Mouse (Mus musculus) hindbrain, embryonic 12.5 days (tissue): Measurements from ENCODE around the gene Cyp17a1. TPM values are rescaled to one million over a fixed set of nuclear protein-coding genes. Genes with fewer than 3 reads are reported as not detected.
A peak's percentile ranks its signal among the peaks of the same experiment; 100 is the strongest.

Experiments used
- ATAC-seq: fragments of 200-750 bp; cut with Nextera tagmentation; 2 replicates; pipeline ENCODE4 v1.8.0; 2017; ENCODE audit warnings: moderate TSS enrichment; ENCODE audit not compliant: low FRiP score
- H3K27ac ChIP-seq: fragments of 300-500 bp; sonication (generic); 2 replicates; pipeline ENCODE4 v1.5.1; 2016; ENCODE audit warnings: mild to moderate bottlenecking
- H3K27me3 ChIP-seq: fragments of 300-500 bp; sonication (generic); 2 replicates; pipeline ENCODE4 v1.6.1; 2016; ENCODE audit warnings: mild to moderate bottlenecking
- H3K36me3 ChIP-seq: fragments of 300-500 bp; sonication (generic); 2 replicates; pipeline ENCODE4 v1.6.1; 2016; ENCODE audit warnings: mild to moderate bottlenecking
- H3K4me1 ChIP-seq: fragments of 300-500 bp; sonication (generic); 2 replicates; pipeline ENCODE4 v1.6.1; 2016
- H3K4me2 ChIP-seq: fragments of 300-500 bp; sonication (generic); replicated peaks from 2 replicates; pipeline ENCODE4 v1.6.1; 2016; ENCODE audit warnings: mild to moderate bottlenecking
- H3K4me3 ChIP-seq: fragments of 300-500 bp; sonication (generic); 2 replicates; pipeline ENCODE4 v1.5.1; 2016; ENCODE audit warnings: mild to moderate bottlenecking
- H3K9ac ChIP-seq: fragments of 300-500 bp; sonication (generic); 2 replicates; pipeline ENCODE4 v1.6.1; 2016; ENCODE audit warnings: mild to moderate bottlenecking, moderate library complexity
- H3K9me3 ChIP-seq: fragments of 300-500 bp; sonication (generic); replicated peaks from 2 replicates; pipeline ENCODE4 v1.6.1; 2016; ENCODE audit warnings: mild to moderate bottlenecking
- WGBS: fragments of 180-500 bp; shearing (Covaris S2); methylation state at CpG from one replicate; pipeline ENCODE4 v1.1.7; 2016; 5-methylcytosine and 5-hydroxymethylcytosine counted together
- polyA plus RNA-seq: library from polyadenylated mRNA; unstranded; fragments of >200 nt; fragmentation: Nextera tagmentation; extraction: Ambion mirVana; gene quantifications from 2 replicates; pipeline ENCODE4 v1.2.1, GENCODE M21; 2016

Gene Cyp17a1
- polyA plus RNA-seq, 1 experiment from 2014 or later = not detected

DNA sequence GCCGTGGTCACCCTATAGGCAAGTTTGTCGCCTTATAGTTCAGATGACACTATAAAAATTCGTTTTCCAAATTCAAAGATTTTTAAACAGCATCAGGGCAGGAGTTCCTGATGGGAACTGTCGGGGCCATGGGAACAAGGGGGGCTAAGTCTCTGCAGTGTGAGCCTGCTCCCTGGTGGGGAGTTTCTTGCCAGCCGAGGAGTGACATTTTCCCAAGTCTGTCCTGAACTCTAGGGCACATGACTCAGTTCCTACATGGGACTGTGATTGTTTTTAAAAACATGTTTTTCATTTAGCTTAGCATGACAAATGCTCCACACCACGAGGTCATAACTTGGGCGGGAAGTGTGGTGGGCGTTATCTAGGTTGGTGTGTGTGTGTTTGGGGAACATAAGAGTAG, 25.1 kb downstream of the Cyp17a1 start:
- no peak overlapping the region for H3K9ac ChIP-seq
- H3K4me1 ChIP-seq = peaks cover 40% of the 10 kb centered on the region
- no peak overlapping the region for H3K27ac ChIP-seq
- no peak overlapping the region for H3K4me2 ChIP-seq
- no peak overlapping the region for H3K4me3 ChIP-seq
- ATAC-seq = no peak
- peaks cover 27% of the 10 kb centered on the region for H3K36me3 ChIP-seq
- H3K9me3 ChIP-seq = no peaks in the 10 kb centered on the region
- 84% methylated on average over 8 of the region's 8 CpGs for WGBS
- H3K27me3 ChIP-seq = no peaks in the 10 kb centered on the region

DNA sequence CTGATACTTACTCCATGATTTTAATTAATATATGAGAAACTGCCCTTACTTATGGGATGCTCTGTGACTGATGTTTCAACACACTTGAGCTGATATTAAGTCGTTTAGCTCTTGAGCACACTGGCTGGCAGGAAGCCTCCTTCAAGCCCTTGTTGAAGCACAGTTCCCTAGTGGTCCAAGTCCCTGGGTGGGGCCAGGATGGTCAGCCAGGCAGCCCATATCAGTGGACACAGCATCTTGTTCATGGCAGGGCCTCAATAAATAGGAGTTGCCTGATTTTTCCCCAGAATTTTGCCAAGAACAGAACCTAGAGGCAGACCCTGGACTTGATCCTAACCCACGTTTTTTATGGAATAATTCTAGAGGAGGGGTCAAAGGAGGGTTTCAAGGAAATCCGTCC, 25.7 kb downstream of the Cyp17a1 start:
- Histone ChIP-seq H3K9ac (no peak overlapping the region), H3K27ac (no peak overlapping the region), H3K4me2 (no peak overlapping the region), H3K9me3 (no peaks in the 10 kb centered on the region), H3K27me3 (no peaks in the 10 kb centered on the region), H3K36me3 (peaks cover 23% of the 10 kb centered on the region), H3K4me3 (no peak overlapping the region), H3K4me1 (peaks cover 46% of the 10 kb centered on the region)
- no peak for ATAC-seq
- 80% methylated on average over 3 of the region's 3 CpGs for WGBS

DNA sequence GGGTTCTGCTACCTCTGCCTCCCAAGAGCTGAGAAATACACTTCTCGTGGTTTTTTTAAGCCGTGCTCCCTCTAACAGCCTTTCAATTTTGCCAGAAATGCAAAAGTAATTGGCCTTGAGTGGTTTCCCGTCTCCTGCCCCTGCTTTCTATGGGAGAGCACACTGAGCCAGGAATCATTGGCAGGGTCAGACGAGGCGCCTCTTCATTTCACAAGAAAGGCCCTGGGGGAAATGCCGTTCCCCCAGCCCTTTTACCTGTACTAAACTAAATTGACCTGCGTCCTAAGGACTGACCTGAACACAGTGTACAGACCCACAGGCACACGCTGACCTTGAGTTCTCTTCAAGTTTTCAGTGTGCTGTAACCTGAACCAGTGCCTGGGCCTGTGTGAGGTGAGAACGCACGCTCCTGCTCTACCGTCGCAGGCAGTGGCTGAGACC, 26.9 kb downstream of the Cyp17a1 start:
- WGBS = 74% methylated on average over 12 of the region's 12 CpGs
- H3K9ac ChIP-seq = no peak overlapping the region
- H3K4me2 ChIP-seq = no peak overlapping the region
- H3K27me3 ChIP-seq = no peaks in the 10 kb centered on the region
- peak overlapping the region; percentile 71 for H3K27ac ChIP-seq
- no peak overlapping the region for H3K4me3 ChIP-seq
- H3K36me3 ChIP-seq = peaks cover 16% of the 10 kb centered on the region; the same call in 1 of the 2 replicates
- no peaks in the 10 kb centered on the region for H3K9me3 ChIP-seq
- no peak for ATAC-seq
- peaks cover 58% of the 10 kb centered on the region for H3K4me1 ChIP-seq

DNA sequence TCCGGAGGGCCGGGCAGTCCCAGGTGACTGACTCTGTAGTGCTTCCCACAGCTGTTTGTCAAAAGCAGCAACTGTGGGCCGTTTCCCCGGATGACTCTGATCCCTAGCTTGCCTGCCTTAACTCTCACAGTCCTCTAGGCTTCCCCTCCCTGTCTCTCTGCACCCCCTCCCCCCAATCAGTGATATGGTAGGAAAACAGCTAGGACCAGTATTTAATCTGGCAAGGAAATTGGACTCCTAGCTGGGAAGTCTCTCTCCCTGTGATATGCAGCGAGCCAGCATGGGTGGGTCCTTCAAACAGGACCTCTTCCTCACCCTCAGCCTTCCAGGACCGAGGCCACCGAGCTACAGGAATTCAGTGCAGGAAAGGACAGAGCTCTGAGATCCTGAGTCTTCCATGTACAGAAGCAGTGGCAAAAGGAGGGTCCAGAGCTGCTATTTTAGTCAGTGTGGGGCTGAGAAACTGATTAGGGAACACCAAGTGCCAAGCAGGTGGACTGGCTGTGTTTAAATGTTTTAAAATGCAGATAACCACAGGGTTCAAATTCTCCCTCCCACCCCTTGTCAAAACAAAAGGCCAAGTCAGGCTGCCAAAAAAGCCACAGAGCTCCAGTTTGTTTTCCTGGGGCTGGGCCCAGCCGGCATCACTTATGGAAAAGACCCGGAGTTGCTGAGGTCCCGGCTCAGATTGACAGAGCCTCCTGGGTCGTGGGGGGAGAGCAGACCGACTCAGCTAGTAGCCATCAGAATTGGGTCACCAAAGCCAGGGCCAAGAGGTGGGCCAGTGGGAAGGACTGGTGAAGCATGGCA, 28.0 kb downstream of the Cyp17a1 start:
- 0 out of 2 replicates have a peak, but pooled peaks have one; percentile 8 for ATAC-seq
- no peak overlapping the region for H3K4me3 ChIP-seq
- no peak overlapping the region for H3K4me2 ChIP-seq
- H3K4me1 ChIP-seq = peaks cover 64% of the 10 kb centered on the region
- 29% methylated on average over 12 of the region's 12 CpGs for WGBS
- H3K36me3 ChIP-seq = peaks cover 16% of the 10 kb centered on the region; the same call in 1 of the 2 replicates
- H3K27me3 ChIP-seq = no peaks in the 10 kb centered on the region
- H3K9ac ChIP-seq = peak overlapping the region; percentile 23; the same call in 1 of the 2 replicates
- H3K27ac ChIP-seq = peak overlapping the region; percentile 71
- no peaks in the 10 kb centered on the region for H3K9me3 ChIP-seq

DNA sequence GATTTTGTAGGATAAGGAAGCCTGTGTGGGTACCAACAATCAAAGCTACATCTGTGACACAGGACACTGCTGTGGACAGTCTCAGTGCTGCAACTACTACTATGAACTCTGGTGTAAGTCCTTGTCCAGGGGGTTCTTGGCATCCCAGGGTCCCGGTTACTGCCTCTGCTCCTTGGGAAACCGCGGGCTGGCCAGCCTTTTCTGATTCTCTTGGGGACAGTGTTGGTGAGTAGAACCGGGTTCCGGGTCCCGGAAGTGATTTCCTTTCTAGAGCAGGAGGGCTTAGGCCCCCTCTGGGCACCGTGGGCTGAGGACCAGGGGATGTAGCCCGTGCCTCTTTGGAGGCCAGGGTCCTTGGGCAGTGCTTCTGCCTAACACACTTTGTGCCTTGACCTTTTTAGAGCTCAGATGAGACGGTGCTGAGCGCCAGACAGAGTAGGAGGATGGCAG, 28.6 kb downstream of the Cyp17a1 start:
- Histone ChIP-seq H3K4me1 (peaks cover 64% of the 10 kb centered on the region), H3K27me3 (no peaks in the 10 kb centered on the region), H3K9me3 (no peaks in the 10 kb centered on the region), H3K9ac (peak overlapping the region; percentile 23; the same call in 1 of the 2 replicates), H3K36me3 (peaks cover 16% of the 10 kb centered on the region; the same call in 1 of the 2 replicates), H3K4me2 (no peak overlapping the region), H3K4me3 (no peak overlapping the region), H3K27ac (peak overlapping the region; percentile 71)
- peak; percentile 35; the same call in 1 of the 2 replicates for ATAC-seq
- 76% methylated on average over 10 of the region's 10 CpGs for WGBS

DNA sequence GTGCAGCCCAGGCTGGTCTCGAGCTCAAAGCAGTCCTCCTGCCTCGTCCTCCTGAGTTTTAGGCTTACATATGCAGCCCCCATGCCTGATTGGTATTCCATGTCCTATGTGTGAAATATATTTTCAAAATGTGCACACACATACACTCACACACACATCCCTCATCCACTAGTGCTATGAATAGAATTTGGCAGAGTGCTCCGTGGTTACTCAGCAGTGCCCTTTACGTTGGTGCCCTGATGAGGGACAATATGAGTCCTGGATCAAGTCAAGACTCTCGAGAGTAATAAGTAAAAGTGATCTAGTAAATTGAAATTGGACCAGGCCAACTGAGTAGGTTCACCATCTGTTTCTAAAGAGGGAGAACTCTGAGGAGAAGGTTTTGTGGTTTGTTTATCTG, 29.7 kb downstream of the Cyp17a1 start:
- no peak for ATAC-seq
- WGBS = 81% methylated on average over 5 of the region's 5 CpGs
- no peaks in the 10 kb centered on the region for H3K9me3 ChIP-seq
- 0 out of 2 replicates have a peak, but pooled peaks cover 8% of the 10 kb centered on the region for H3K36me3 ChIP-seq
- no peak overlapping the region for H3K9ac ChIP-seq
- H3K4me2 ChIP-seq = no peak overlapping the region
- no peak overlapping the region for H3K4me3 ChIP-seq
- no peaks in the 10 kb centered on the region for H3K27me3 ChIP-seq
- no peak overlapping the region for H3K27ac ChIP-seq
- peaks cover 64% of the 10 kb centered on the region for H3K4me1 ChIP-seq

DNA sequence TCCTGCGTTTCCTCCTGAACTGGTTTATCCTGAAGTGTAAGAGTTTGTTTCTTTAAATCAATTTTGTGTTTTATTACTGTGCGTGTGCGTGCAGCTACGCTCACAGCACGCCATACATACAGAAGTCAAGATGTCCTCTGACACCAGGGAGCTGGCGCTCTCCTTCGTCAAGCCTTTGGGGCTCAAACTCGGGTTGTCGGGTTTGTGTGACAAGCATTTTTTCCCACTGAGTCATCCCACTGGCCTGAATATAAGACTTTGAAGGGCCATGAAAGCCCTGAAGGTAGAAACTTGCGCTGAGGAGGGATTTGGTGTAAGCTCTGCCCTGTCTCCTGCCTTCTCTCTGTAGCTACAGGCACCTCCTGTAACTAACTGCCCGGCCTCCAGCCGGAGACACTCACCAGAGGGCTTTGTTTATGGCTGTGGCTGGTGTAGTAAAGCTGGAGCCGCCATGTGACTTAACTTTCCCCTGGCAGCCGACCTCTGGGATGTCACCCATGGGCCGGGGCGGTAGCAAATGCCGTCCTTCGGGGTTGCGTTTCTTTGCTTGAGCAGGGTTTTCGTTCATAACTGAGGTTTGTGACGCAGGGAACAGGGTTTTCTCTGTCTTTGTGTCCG, 30.7 kb downstream of the Cyp17a1 start:
- Histone ChIP-seq H3K4me1 (peaks cover 67% of the 10 kb centered on the region), H3K36me3 (0 out of 2 replicates have a peak, but pooled peaks cover 6% of the 10 kb centered on the region), H3K9ac (no peak overlapping the region), H3K27me3 (no peaks in the 10 kb centered on the region), H3K4me2 (no peak overlapping the region), H3K4me3 (no peak overlapping the region), H3K9me3 (no peaks in the 10 kb centered on the region), H3K27ac (peak overlapping the region; percentile 66)
- WGBS = 70% methylated on average over 22 of the region's 22 CpGs
- no peak for ATAC-seq

DNA sequence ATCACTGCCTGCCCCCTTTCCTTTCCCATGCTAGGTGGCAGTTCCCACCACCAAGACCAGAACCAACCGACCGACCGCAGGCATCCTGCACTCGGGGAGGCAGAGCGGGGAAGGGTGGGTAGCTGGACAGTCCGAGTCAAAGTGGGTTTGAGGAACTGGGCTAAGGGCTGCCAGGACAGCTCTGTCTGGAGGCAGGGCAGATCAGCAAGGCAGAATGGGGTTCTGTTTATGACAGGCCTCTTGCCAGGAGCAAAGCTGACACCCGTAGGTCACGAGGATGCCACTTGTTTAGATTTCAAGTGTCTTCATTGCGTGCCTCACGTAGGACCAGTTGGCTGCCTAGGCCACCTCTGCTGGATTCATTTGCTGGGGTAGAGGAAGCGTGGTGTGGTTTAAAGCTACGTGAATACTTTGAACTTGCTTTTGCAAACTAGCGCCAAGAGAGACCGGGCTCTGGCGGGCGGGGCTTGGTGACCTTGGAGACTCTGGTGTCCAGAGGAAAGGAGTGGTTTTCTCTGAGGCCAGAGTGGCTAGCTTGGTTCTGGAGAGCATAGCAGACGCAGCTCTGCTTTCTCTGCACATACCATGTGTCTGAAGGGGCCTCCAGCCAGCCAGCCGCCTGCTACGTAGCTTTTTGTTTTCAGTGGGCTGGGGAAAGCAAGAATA, 31.4 kb downstream of the Cyp17a1 start:
- 0 out of 2 replicates have a peak, but pooled peaks cover 6% of the 10 kb centered on the region for H3K36me3 ChIP-seq
- no peaks in the 10 kb centered on the region for H3K27me3 ChIP-seq
- 0 out of 2 replicates have a peak overlapping the region, but pooled peaks have one; percentile 10 for H3K9ac ChIP-seq
- H3K27ac ChIP-seq = peak overlapping the region; percentile 66
- H3K4me2 ChIP-seq = no peak overlapping the region
- H3K4me3 ChIP-seq = no peak overlapping the region
- H3K4me1 ChIP-seq = peaks cover 63% of the 10 kb centered on the region
- no peaks in the 10 kb centered on the region for H3K9me3 ChIP-seq
- 67% methylated on average over 19 of the region's 19 CpGs for WGBS
- ATAC-seq = no peak

DNA sequence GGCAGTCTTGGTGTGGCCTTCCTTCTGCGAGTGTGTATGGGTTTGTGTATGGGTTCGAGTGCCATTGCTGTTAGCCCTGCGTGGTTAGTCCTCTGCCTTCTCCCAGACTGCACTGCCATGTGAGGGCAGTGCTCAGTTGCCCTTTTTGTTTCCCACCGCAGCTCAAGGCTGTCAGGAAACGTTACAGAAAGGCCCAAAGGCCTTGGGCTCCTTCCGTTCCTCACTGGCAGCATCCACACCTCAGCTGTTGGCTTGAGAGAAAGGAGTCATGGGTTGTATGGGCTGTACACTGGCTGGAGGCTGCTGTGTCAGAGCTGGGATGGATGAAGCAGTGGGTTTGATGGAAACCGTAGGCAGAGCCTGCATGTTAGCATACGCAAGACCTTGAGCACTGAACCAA, 32.2 kb downstream of the Cyp17a1 start:
- Histone ChIP-seq H3K9me3 (no peaks in the 10 kb centered on the region), H3K4me3 (no peak overlapping the region), H3K4me1 (peaks cover 56% of the 10 kb centered on the region), H3K36me3 (0 out of 2 replicates have a peak, but pooled peaks cover 6% of the 10 kb centered on the region), H3K4me2 (no peak overlapping the region), H3K9ac (no peak overlapping the region), H3K27ac (no peak overlapping the region), H3K27me3 (no peaks in the 10 kb centered on the region)
- no peak for ATAC-seq
- WGBS = 88% methylated on average over 8 of the region's 8 CpGs

DNA sequence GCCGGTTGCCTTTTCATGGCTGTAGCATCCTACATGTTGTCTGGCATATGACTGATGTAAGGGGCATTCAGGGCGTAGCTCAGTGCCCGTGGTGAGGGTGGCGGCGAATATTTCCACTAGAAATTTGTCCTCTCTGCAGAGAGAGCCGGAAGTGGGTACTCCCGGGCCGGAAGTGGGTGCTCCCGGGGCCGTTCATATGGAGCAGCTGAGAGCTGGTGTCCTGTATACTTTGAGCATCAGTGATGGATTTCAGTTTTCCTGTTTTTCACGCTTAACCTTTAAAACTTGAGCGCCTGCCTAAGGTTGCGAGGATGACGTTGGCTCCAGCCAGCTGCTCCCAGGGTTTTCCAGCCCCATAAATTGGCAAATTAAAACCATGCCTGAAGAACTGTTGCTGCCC, 33.5 kb downstream of the Cyp17a1 start:
- Histone ChIP-seq H3K9me3 (no peaks in the 10 kb centered on the region), H3K4me1 (peaks cover 43% of the 10 kb centered on the region), H3K4me2 (no peak overlapping the region), H3K27me3 (no peaks in the 10 kb centered on the region), H3K36me3 (0 out of 2 replicates have a peak, but pooled peaks cover 1% of the 10 kb centered on the region), H3K4me3 (no peak overlapping the region), H3K9ac (no peak overlapping the region), H3K27ac (no peak overlapping the region)
- ATAC-seq = no peak
- 92% methylated on average over 14 of the region's 14 CpGs for WGBS

DNA sequence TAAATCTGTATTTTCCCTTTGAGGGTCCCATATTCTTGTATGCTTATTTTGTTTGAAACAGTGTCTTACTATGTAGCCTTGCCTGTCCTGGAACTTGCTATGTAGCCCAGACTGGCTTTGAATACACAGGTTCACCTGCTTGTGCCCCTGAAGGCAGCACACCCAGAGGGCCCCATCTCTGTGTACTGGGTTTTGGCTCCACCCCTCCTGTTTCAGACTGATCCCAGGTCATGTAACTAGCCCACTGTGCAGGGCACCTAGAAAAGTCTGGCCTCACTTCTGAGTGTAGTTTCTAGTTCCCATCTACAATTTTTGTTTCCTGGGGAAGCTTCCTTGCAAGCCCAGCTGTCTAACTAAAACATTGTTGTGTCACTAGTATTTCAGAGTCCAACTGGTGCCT, 33.9 kb downstream of the Cyp17a1 start:
- Histone ChIP-seq H3K27ac (no peak overlapping the region), H3K9me3 (no peaks in the 10 kb centered on the region), H3K27me3 (no peaks in the 10 kb centered on the region), H3K36me3 (no peaks in the 10 kb centered on the region), H3K4me2 (no peak overlapping the region), H3K4me3 (no peak overlapping the region), H3K9ac (no peak overlapping the region), H3K4me1 (peaks cover 39% of the 10 kb centered on the region)
- ATAC-seq = no peak

DNA sequence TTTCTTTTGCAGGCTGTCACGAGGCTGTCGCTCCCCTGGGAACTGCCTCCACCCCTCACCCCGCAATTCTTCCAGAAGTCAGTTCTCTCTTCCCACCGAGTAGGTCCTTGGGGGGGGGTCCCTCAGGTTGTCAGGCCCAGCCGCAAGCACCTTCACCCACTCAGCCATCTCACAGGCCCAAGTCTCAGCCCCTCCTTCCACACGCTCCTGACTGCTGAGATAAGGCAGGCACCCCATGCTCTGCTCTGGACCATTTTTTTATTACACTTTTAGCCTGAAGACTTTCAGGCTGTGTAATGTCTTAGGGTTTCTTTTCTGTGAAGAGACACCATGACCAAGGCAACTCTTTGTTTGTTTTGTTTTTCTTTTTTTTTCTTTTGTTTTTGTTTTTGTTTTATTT, 35.4 kb downstream of the Cyp17a1 start:
- Histone ChIP-seq H3K36me3 (0 out of 2 replicates have a peak, but pooled peaks cover 2% of the 10 kb centered on the region), H3K4me2 (no peak overlapping the region), H3K27ac (no peak overlapping the region), H3K4me3 (no peak overlapping the region), H3K27me3 (no peaks in the 10 kb centered on the region), H3K9me3 (no peaks in the 10 kb centered on the region), H3K9ac (no peak overlapping the region), H3K4me1 (peaks cover 24% of the 10 kb centered on the region)
- WGBS = 67% methylated on average over 6 of the region's 6 CpGs
- ATAC-seq = no peak
